Mouse (Mus musculus): ENCODE measurements at regions not wholly inside any gene's neighbourhood (a gene's known extent, or its start where the extent isn't known, plus 50 kb on each side); places are given as distances from the start of the nearest gene placed in this dataset.

GRCm38 (mm10) chr9:89788651-89789050, 50.4 kb upstream of the Ankrd34c start:
- no peak for DNase-seq

Data from layer of hippocampus, adult 9-11 months (tissue).